Mouse (Mus musculus): Measurements from ENCODE around the gene Scube2. TPM values are rescaled to one million over a fixed set of nuclear protein-coding genes. Genes with fewer than 3 reads are reported as not detected.

The Scube2 gene
- polyA plus RNA-seq, 1 experiment, result 0.28 TPM

GRCm38 (mm10) chr7:109852752-109853212 is 12.7 kb downstream of the Scube2 start:
- Histone ChIP-seq H3K36me3 (ENCODE audit: control insufficient read depth, insufficient read depth, low read length) (no peaks in the 10 kb centered on the region), H3K4me1 (ENCODE audit: control insufficient read depth, insufficient read depth, low read length) (no peaks in the 10 kb centered on the region), H3K27me3 (replicated peaks; ENCODE audit: control insufficient read depth, insufficient read depth, low read length) (no peaks in the 10 kb centered on the region), H3K27ac (ENCODE audit: insufficient read depth, low read depth, low read length) (no peak overlapping the region), H3K4me3 (ENCODE audit: insufficient read depth, low read depth, low read length) (no peak overlapping the region)
- DNase-seq, result no peak
- TF ChIP-seq POLR2A (IDR thresholded peaks at IDR 0.05; ENCODE audit: low read depth, low read length) (no peak), CTCF (conservative IDR thresholded peaks at IDR 0.05; ENCODE audit: insufficient read depth, insufficient read length, low read depth, low read length) (no peak)
- WGBS, result 66% methylated on average over 7 of the region's 7 CpGs

- 82% methylated on average over 7 of the region's 7 CpGs for WGBS
- no peak for TF ChIP-seq POLR2A (IDR thresholded peaks at IDR 0.05; ENCODE audit: low read depth, low read length)
- TF ChIP-seq CTCF (conservative IDR thresholded peaks at IDR 0.05; ENCODE audit: insufficient read depth, insufficient read length, low read depth, low read length), result no peak
- H3K36me3 ChIP-seq (ENCODE audit: control insufficient read depth, insufficient read depth, low read length), result no peaks in the 10 kb centered on the region
- no peak overlapping the region for H3K4me3 ChIP-seq (ENCODE audit: insufficient read depth, low read depth, low read length)
- no peak overlapping the region for H3K27ac ChIP-seq (ENCODE audit: insufficient read depth, low read depth, low read length)
- no peaks in the 10 kb centered on the region for H3K4me1 ChIP-seq (ENCODE audit: control insufficient read depth, insufficient read depth, low read length)
- DNase-seq, result no peak
- H3K27me3 ChIP-seq (replicated peaks; ENCODE audit: control insufficient read depth, insufficient read depth, low read length), result no peaks in the 10 kb centered on the region
These were observed 13.5 kb downstream of the Scube2 start for GRCm38 (mm10) chr7:109852017-109852416.

GRCm38 (mm10) chr7:109850531-109850930 is 14.9 kb downstream of the Scube2 start:
- no peaks in the 10 kb centered on the region for H3K4me1 ChIP-seq (ENCODE audit: control insufficient read depth, insufficient read depth, low read length)
- H3K36me3 ChIP-seq (ENCODE audit: control insufficient read depth, insufficient read depth, low read length), result no peaks in the 10 kb centered on the region
- DNase-seq, result no peak
- no peak overlapping the region for H3K27ac ChIP-seq (ENCODE audit: insufficient read depth, low read depth, low read length)
- no peak overlapping the region for H3K4me3 ChIP-seq (ENCODE audit: insufficient read depth, low read depth, low read length)
- H3K27me3 ChIP-seq (replicated peaks; ENCODE audit: control insufficient read depth, insufficient read depth, low read length), result no peaks in the 10 kb centered on the region
- TF ChIP-seq POLR2A (IDR thresholded peaks at IDR 0.05; ENCODE audit: low read depth, low read length) (no peak), CTCF (conservative IDR thresholded peaks at IDR 0.05; ENCODE audit: insufficient read depth, insufficient read length, low read depth, low read length) (no peak)
- WGBS, result 76% methylated on average over 3 of the region's 3 CpGs

GRCm38 (mm10) chr7:109849750-109850434 is 15.6 kb downstream of the Scube2 start:
- TF ChIP-seq CTCF (conservative IDR thresholded peaks at IDR 0.05; ENCODE audit: insufficient read depth, insufficient read length, low read depth, low read length) (no peak), POLR2A (IDR thresholded peaks at IDR 0.05; ENCODE audit: low read depth, low read length) (no peak)
- no peak for DNase-seq
- H3K4me3 ChIP-seq (ENCODE audit: insufficient read depth, low read depth, low read length), result no peak overlapping the region
- no peak overlapping the region for H3K27ac ChIP-seq (ENCODE audit: insufficient read depth, low read depth, low read length)
- no peaks in the 10 kb centered on the region for H3K4me1 ChIP-seq (ENCODE audit: control insufficient read depth, insufficient read depth, low read length)
- H3K36me3 ChIP-seq (ENCODE audit: control insufficient read depth, insufficient read depth, low read length), result no peaks in the 10 kb centered on the region
- no peaks in the 10 kb centered on the region for H3K27me3 ChIP-seq (replicated peaks; ENCODE audit: control insufficient read depth, insufficient read depth, low read length)
- WGBS, result 64% methylated on average over 8 of the region's 8 CpGs

GRCm38 (mm10) chr7:109848867-109849733 is 16.4 kb downstream of the Scube2 start:
- 67% methylated on average over 11 of the region's 11 CpGs for WGBS
- H3K4me3 ChIP-seq (ENCODE audit: insufficient read depth, low read depth, low read length), result no peak overlapping the region
- no peaks in the 10 kb centered on the region for H3K27me3 ChIP-seq (replicated peaks; ENCODE audit: control insufficient read depth, insufficient read depth, low read length)
- TF ChIP-seq CTCF (conservative IDR thresholded peaks at IDR 0.05; ENCODE audit: insufficient read depth, insufficient read length, low read depth, low read length) (no peak), POLR2A (IDR thresholded peaks at IDR 0.05; ENCODE audit: low read depth, low read length) (no peak)
- H3K27ac ChIP-seq (ENCODE audit: insufficient read depth, low read depth, low read length), result no peak overlapping the region
- H3K36me3 ChIP-seq (ENCODE audit: control insufficient read depth, insufficient read depth, low read length), result no peaks in the 10 kb centered on the region
- no peaks in the 10 kb centered on the region for H3K4me1 ChIP-seq (ENCODE audit: control insufficient read depth, insufficient read depth, low read length)
- DNase-seq, result no peak

GRCm38 (mm10) chr7:109844100-109844499 is 21.4 kb downstream of the Scube2 start:
- TF ChIP-seq CTCF (conservative IDR thresholded peaks at IDR 0.05; ENCODE audit: insufficient read depth, insufficient read length, low read depth, low read length), result no peak
- no peak for TF ChIP-seq POLR2A (IDR thresholded peaks at IDR 0.05; ENCODE audit: low read depth, low read length)
- H3K4me1 ChIP-seq (ENCODE audit: control insufficient read depth, insufficient read depth, low read length), result no peaks in the 10 kb centered on the region
- WGBS, result 85% methylated on average over 6 of the region's 6 CpGs

More at GRCm38 (mm10) chr7:109844100-109844499, 21.4 kb downstream of the Scube2 start:
- DNase-seq, result no peak
- no peak overlapping the region for H3K4me3 ChIP-seq (ENCODE audit: insufficient read depth, low read depth, low read length)
- no peak overlapping the region for H3K27ac ChIP-seq (ENCODE audit: insufficient read depth, low read depth, low read length)
- H3K27me3 ChIP-seq (replicated peaks; ENCODE audit: control insufficient read depth, insufficient read depth, low read length), result no peaks in the 10 kb centered on the region
- H3K36me3 ChIP-seq (ENCODE audit: control insufficient read depth, insufficient read depth, low read length), result no peaks in the 10 kb centered on the region

Measured in kidney, adult 2 months (tissue).